Mouse (Mus musculus) stomach, postnatal 0 days (tissue): ENCODE measurements around the gene Mcpt9. TPM values are rescaled to one million over a fixed set of nuclear protein-coding genes. Genes with fewer than 3 reads are reported as not detected.
"Not testable (repeated sequence)": the region's sequence is repeated elsewhere in the genome, so short reads cannot be mapped to it uniquely, and the experiment has no call there.

Source experiments
- ATAC-seq: fragments of 200-750 bp; cut with Nextera tagmentation; 2 replicates; pipeline ENCODE4 v1.8.0; 2017; ENCODE audit not compliant: low FRiP score, low TSS enrichment
- DNase-seq: peaks from one replicate; pipeline ENCODE4 v3.0.0-alpha.2; 2016; ENCODE audit warnings: low spot score
- H3K27ac ChIP-seq: fragments of 300-500 bp; sonication (generic); replicated peaks from 2 replicates; pipeline ENCODE4 v1.5.1; 2014; ENCODE audit warnings: mild to moderate bottlenecking, control low read depth
- H3K27me3 ChIP-seq: fragments of 300-500 bp; sonication (generic); 2 replicates; pipeline ENCODE4 v1.6.1; 2014; ENCODE audit warnings: low read length; ENCODE audit not compliant: control insufficient read depth, insufficient read depth
- H3K36me3 ChIP-seq: fragments of 300-500 bp; sonication (generic); 2 replicates; pipeline ENCODE4 v1.6.1; 2014; ENCODE audit warnings: low read length, mixed read lengths; ENCODE audit not compliant: control insufficient read depth, insufficient read depth
- H3K4me1 ChIP-seq: fragments of 300-500 bp; sonication (generic); replicated peaks from 2 replicates; pipeline ENCODE4 v1.6.1; 2014; ENCODE audit warnings: antibody characterized with exemption; ENCODE audit not compliant: control insufficient read depth, insufficient read depth
- H3K4me2 ChIP-seq: fragments of 300-500 bp; sonication (generic); replicated peaks from 2 replicates; pipeline ENCODE4 v1.6.1; 2014; ENCODE audit warnings: low read depth, mild to moderate bottlenecking, control low read depth, moderate library complexity
- H3K4me3 ChIP-seq: fragments of 300-500 bp; sonication (generic); 2 replicates; pipeline ENCODE4 v1.5.1; 2014; ENCODE audit warnings: low read depth, low read length, control low read depth
- H3K9ac ChIP-seq: fragments of 300-500 bp; sonication (generic); 2 replicates; pipeline ENCODE4 v1.6.1; 2014; ENCODE audit warnings: mild to moderate bottlenecking, low read length, control low read depth, mixed read lengths
- H3K9me3 ChIP-seq: fragments of 300-500 bp; sonication (generic); 2 replicates; pipeline ENCODE4 v1.6.1; 2016; ENCODE audit warnings: low read length; ENCODE audit not compliant: control insufficient read depth
- CTCF ChIP-seq: IDR thresholded peaks from 2 replicates; pipeline ENCODE4 v1.5.1; 2016; ENCODE audit warnings: antibody characterized with exemption, low read depth, mild to moderate bottlenecking, moderate library complexity
- EP300 ChIP-seq: optimal IDR thresholded peaks from 2 replicates; pipeline ENCODE3; 2016; ENCODE audit warnings: antibody characterized with exemption
- WGBS: fragments of 180-500 bp; shearing (Covaris S2); extraction: QIAGEN DNeasy Blood & Tissue Kit; methylation state at CpG from one replicate; pipeline ENCODE4 v1.1.7; 2014; 5-methylcytosine and 5-hydroxymethylcytosine counted together
- polyA plus RNA-seq: library from polyadenylated mRNA; unstranded; fragments of >200 nt; fragmentation: Nextera tagmentation; extraction: Ambion mirVana; gene quantifications from 2 replicates; pipeline ENCODE4 v1.2.1, GENCODE M21; 2015

Gene Mcpt9
- polyA plus RNA-seq, 1 experiment from 2014 or later, result not detected

DNA sequence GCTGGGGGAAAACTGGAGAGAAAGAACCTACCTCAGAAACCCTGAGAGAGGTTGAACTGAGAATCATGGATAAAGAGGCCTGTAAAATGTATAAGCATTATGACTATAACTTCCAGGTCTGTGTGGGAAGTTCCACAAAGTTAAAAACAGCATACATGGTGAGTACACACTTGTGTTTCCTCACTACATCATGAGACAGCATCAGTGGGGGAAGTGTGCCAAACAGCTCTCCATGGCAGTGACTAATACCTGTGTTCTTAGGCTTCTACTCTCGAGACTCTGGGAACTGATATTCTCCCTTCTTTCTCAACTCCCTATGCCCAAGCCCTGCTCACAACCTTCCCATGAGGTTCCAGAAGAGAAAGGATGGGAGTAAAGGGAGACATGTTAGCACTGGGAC lies 10.8 kb downstream of the Mcpt9 start:
- H3K27ac ChIP-seq, result no peak overlapping the region
- no peaks in the 10 kb centered on the region for H3K4me1 ChIP-seq
- DNase-seq (no peak), ATAC-seq (no peak)
- no peak overlapping the region for H3K4me2 ChIP-seq
- WGBS, result 20% methylated on average over 1 of the region's 1 CpGs
- H3K27me3 ChIP-seq, result no peaks in the 10 kb centered on the region
- no peaks in the 10 kb centered on the region for H3K9me3 ChIP-seq
- H3K9ac ChIP-seq, result no peak overlapping the region
- TF ChIP-seq CTCF (no peak), EP300 (no peak)
- no peaks in the 10 kb centered on the region for H3K36me3 ChIP-seq
- H3K4me3 ChIP-seq, result no peak overlapping the region

DNA sequence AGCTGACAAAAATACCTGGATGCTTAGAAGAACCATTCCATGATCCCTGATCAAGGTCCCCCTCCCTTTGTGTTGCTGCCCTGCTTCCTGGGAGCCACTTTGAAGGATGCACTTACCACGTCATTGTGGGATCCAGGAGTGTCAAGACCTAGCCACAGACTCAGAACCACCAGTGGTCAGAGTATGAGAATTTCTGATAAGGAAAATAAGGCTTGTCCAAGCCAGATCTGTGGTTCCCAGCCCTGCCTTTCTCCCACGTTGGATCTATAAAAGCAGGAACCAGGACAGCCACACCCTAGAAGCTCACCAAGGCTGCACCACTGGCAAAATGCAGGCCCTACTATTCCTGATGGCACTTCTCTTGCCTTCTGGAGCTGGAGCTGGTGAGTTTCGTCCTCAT lies 12.6 kb downstream of the Mcpt9 start, which contains the start of gene Mcpt1:
TSS of gene Mcpt1 (plus strand) at position 301 of the 400 bp plus-strand sequence.
- H3K27ac ChIP-seq, ATAC-seq, H3K4me3 ChIP-seq, H3K9ac ChIP-seq, DNase-seq, H3K27me3 ChIP-seq, H3K9me3 ChIP-seq, H3K4me1 ChIP-seq, H3K36me3 ChIP-seq, H3K4me2 ChIP-seq: not testable (repeated sequence)
- WGBS, result 67% methylated on average over 3 of the region's 3 CpGs

DNA sequence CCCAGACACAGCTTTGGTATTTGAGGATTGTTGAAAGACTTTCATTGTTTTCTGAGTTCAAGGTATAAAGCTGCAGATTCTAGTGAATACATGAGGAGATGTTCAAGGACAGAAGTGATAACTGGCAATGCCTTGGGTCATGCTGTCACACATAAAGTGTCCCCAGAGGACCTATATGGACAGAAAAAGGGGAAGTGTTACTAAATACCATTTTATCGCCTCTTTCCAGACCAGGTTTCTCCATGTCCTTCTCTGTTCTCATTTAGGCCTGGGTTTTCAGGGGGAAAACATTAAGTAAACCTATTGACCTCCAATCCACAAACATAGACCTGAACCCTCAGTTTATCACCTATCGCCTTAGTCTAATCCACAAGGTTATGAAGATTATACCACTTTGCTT lies 16.4 kb downstream of the Mcpt9 start:
- Histone ChIP-seq H3K4me1 (no peaks in the 10 kb centered on the region), H3K9ac (no peak overlapping the region), H3K27ac (no peak overlapping the region), H3K4me2 (no peak overlapping the region), H3K27me3 (no peaks in the 10 kb centered on the region), H3K36me3 (no peaks in the 10 kb centered on the region), H3K4me3 (no peak overlapping the region), H3K9me3 (no peaks in the 10 kb centered on the region)
- WGBS, result 88% methylated on average over 2 of the region's 2 CpGs
- ATAC-seq, result no peak
- no peak for TF ChIP-seq CTCF
- TF ChIP-seq EP300, result no peak
- DNase-seq, result no peak

DNA sequence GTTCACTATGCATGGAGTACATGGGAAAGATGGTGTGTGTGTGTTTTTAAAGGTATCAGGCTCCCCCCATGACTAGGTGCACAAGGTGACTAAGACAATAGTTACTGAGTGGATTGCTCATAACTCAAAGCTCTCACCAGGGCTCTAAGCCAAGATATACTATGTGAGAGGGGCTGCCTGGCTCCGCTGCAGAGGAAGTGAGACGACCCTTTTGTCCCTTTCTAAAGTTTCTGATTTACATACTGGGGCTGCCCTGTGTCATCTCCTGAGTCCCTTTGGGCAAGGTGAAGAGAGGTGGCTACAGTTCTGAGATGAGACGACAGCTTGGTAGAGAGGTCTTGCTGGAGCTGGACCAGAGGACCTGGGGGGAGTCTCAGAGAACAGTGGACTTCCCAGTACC lies 17.1 kb downstream of the Mcpt9 start:
- no peaks in the 10 kb centered on the region for H3K4me1 ChIP-seq
- no peak for ATAC-seq
- no peaks in the 10 kb centered on the region for H3K36me3 ChIP-seq
- H3K4me2 ChIP-seq, result no peak overlapping the region
- no peak overlapping the region for H3K27ac ChIP-seq
- H3K9ac ChIP-seq, result no peak overlapping the region
- H3K27me3 ChIP-seq, result no peaks in the 10 kb centered on the region
- no peak for DNase-seq
- TF ChIP-seq EP300 (no peak), CTCF (no peak)
- WGBS, result 63% methylated on average over 3 of the region's 3 CpGs
- H3K4me3 ChIP-seq, result no peak overlapping the region
- H3K9me3 ChIP-seq, result no peaks in the 10 kb centered on the region

DNA sequence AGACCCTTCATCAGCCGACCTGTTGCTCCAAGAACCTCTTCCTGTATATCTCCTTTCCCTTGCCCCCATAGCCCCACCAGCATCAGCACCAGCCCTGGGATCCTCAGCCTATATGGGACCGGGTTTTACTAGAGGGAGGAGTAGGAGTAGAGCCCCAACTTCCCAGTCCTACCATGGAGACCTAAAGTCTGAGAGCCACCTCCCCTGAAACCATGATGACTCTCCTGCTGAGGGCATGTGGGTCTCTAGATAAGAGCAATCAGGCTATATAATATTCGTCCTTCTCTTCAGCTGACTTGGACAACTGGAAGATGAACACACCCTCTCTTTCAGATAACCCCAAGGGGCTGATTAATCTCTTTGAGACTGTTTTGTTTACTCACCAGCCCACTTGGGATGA lies 42.8 kb downstream of the Mcpt9 start:
- not testable (repeated sequence) for H3K4me2 ChIP-seq, H3K9me3 ChIP-seq, ATAC-seq, H3K9ac ChIP-seq, H3K36me3 ChIP-seq, DNase-seq, H3K4me3 ChIP-seq, H3K27ac ChIP-seq, H3K4me1 ChIP-seq, H3K27me3 ChIP-seq
- 68% methylated on average over 1 of the region's 3 CpGs for WGBS

Other genes with a start within 250 kb of the Mcpt9 start
- gene Adcy4, start 246.4 kb downstream of the Mcpt9 start, polyA plus RNA-seq, result 2.3 and 2.5 TPM in 2 replicates
- 8.7 and 13.2 TPM in 2 replicates for gene Ripk3, start 241.6 kb downstream of the Mcpt9 start, polyA plus RNA-seq
- 11.2 and 12.5 TPM in 2 replicates for gene Nfatc4, start 207.4 kb downstream of the Mcpt9 start, polyA plus RNA-seq
- gene Nynrin, start 176.5 kb downstream of the Mcpt9 start, polyA plus RNA-seq, result 2.8 and 3.2 TPM in 2 replicates
- 0.56 and 0.65 TPM in 2 replicates for gene Cbln3, start 146.1 kb downstream of the Mcpt9 start, polyA plus RNA-seq
- 6.4 and 7.5 TPM in 2 replicates for gene Khnyn, start 145.5 kb downstream of the Mcpt9 start, polyA plus RNA-seq
- gene Sdr39u1, start 130.2 kb downstream of the Mcpt9 start, polyA plus RNA-seq, result 48.4 and 52.0 TPM in 2 replicates
- gene Cma1, start 85.8 kb downstream of the Mcpt9 start, polyA plus RNA-seq, result 15.4 and 17.5 TPM in 2 replicates
- 0.23 TPM in 1 of 2 replicates, not detected in the other for gene Cma2, start 79.5 kb downstream of the Mcpt9 start, polyA plus RNA-seq
- 0.13 TPM in 1 of 2 replicates, not detected in the other for gene Mcpt1, start 12.5 kb downstream of the Mcpt9 start, polyA plus RNA-seq
- gene Mcpt2, start 11.5 kb upstream of the Mcpt9 start, polyA plus RNA-seq, result 1.7 and 1.8 TPM in 2 replicates
- 3.7 TPM in 2 replicates for gene Mcpt4, start 31.8 kb upstream of the Mcpt9 start, polyA plus RNA-seq
- 0.16 and 0.30 TPM in 2 replicates for gene Mcpt8, start 54.8 kb upstream of the Mcpt9 start, polyA plus RNA-seq
- gene Ctsg, start 72.1 kb upstream of the Mcpt9 start, polyA plus RNA-seq, result 0.13 and 0.18 TPM in 2 replicates
- gene Gzme, start 90.1 kb upstream of the Mcpt9 start, polyA plus RNA-seq, result not detected in 2 replicates
- gene Gzmd, start 102.1 kb upstream of the Mcpt9 start, polyA plus RNA-seq, result not detected in 2 replicates
- not detected in 2 replicates for gene Gzmg, start 129.1 kb upstream of the Mcpt9 start, polyA plus RNA-seq
- not detected in 2 replicates for gene Gzmn, start 144.1 kb upstream of the Mcpt9 start, polyA plus RNA-seq
- not detected in 2 replicates for gene Gzmf, start 180.9 kb upstream of the Mcpt9 start, polyA plus RNA-seq
- gene Gzmc, start 204.2 kb upstream of the Mcpt9 start, polyA plus RNA-seq, result 0.11 TPM in 1 of 2 replicates, not detected in the other
- 0.11 and 0.15 TPM in 2 replicates for gene Gzmb, start 231.8 kb upstream of the Mcpt9 start, polyA plus RNA-seq